In genomic region chr11:107267522-107267921, GRCm38 (mm10) we compare ENCODE assay signal across 13 mouse cellular contexts.
DNase-seq lines count a peak whose midpoint lies in the region; ATAC-seq and TF ChIP-seq lines count a peak whose summit lies in the region.
"Had no signal": no experiment of that assay in that cellular context is flagged by ENCODE, and none has a peak within 500 bp of the region (broad histone marks: within the 10 kb centered on the region; RNA-seq: fewer than 3 reads in every experiment).

No protein-coding gene starts in this region.

- peak; percentile 55 for TF ChIP-seq CTCF in stomach, postnatal 0 days (IDR thresholded peaks at IDR 0.05; ENCODE audit: low read depth)

- H3K27ac ChIP-seq in liver, embryonic 11.5 days (ENCODE audit: low read depth, low read length), result no peak overlapping the region
- no peak overlapping the region for H3K27ac ChIP-seq in stomach, postnatal 0 days (replicated peaks)
- H3K27ac ChIP-seq: embryonic facial prominence, embryonic 13.5 days; heart, embryonic 10.5 days; hindbrain, embryonic 10.5 days had no signal

- H3K36me3 ChIP-seq in liver, embryonic 11.5 days (ENCODE audit: control insufficient read depth, insufficient read depth, low read length), result peaks cover 3% of the 10 kb centered on the region; the same call in 1 of the 2 replicates
- no peaks in the 10 kb centered on the region for H3K36me3 ChIP-seq in stomach, postnatal 0 days (ENCODE audit: control insufficient read depth, insufficient read depth, low read length)
- H3K36me3 ChIP-seq: heart, embryonic 10.5 days had no signal

- no peaks in the 10 kb centered on the region for H3K27me3 ChIP-seq in liver, embryonic 11.5 days (replicated peaks; ENCODE audit: control insufficient read depth, insufficient read depth, low read length)
- H3K27me3 ChIP-seq in stomach, postnatal 0 days (ENCODE audit: control insufficient read depth, insufficient read depth, low read length), result no peaks in the 10 kb centered on the region
- H3K27me3 ChIP-seq: embryonic facial prominence, embryonic 13.5 days had no signal

- H3K4me1 ChIP-seq in liver, embryonic 11.5 days (replicated peaks; ENCODE audit: control insufficient read depth, insufficient read depth, low read length), result no peaks in the 10 kb centered on the region
- H3K4me1 ChIP-seq in stomach, postnatal 0 days (replicated peaks; ENCODE audit: control insufficient read depth, insufficient read depth), result no peaks in the 10 kb centered on the region; the same call in 1 of the 2 replicates

- no peak overlapping the region for H3K4me3 ChIP-seq in liver, embryonic 11.5 days (ENCODE audit: low read depth, low read length)
- H3K4me3 ChIP-seq in stomach, postnatal 0 days (ENCODE audit: low read depth, low read length), result no peak overlapping the region
- H3K4me3 ChIP-seq: embryonic facial prominence, embryonic 13.5 days; heart, embryonic 10.5 days; hindbrain, embryonic 10.5 days had no signal

- no peak overlapping the region for H3K9ac ChIP-seq in liver, embryonic 11.5 days (ENCODE audit: low read depth, low read length)
- H3K9ac ChIP-seq in stomach, postnatal 0 days (ENCODE audit: low read length), result no peak overlapping the region
- H3K9ac ChIP-seq: embryonic facial prominence, embryonic 13.5 days had no signal

- H3K9me3 ChIP-seq in liver, embryonic 11.5 days (ENCODE audit: control insufficient read depth, low read length), result peaks cover 6% of the 10 kb centered on the region; the same call in 1 of the 2 replicates
- H3K9me3 ChIP-seq in stomach, postnatal 0 days (ENCODE audit: control insufficient read depth, low read length), result no peaks in the 10 kb centered on the region
- H3K9me3 ChIP-seq: heart, embryonic 10.5 days had no signal

- H3K4me2 ChIP-seq in liver, embryonic 11.5 days, result no peak overlapping the region
- H3K4me2 ChIP-seq in stomach, postnatal 0 days (replicated peaks; ENCODE audit: low read depth), result no peak overlapping the region
- H3K4me2 ChIP-seq: embryonic facial prominence, embryonic 13.5 days had no signal

- 95% methylated on average over 3 of the region's 3 CpGs for WGBS in liver, embryonic 11.5 days
- WGBS in stomach, postnatal 0 days, result 99% methylated on average over 3 of the region's 3 CpGs

- no peak for TF ChIP-seq EP300 in stomach, postnatal 0 days (optimal IDR thresholded peaks at IDR 0.05)

- DNase-seq in liver, result peak; percentile 22
- no peak for DNase-seq in liver, embryonic 11.5 days (ENCODE audit: low spot score)
- peak; percentile 39 for DNase-seq in CD4-positive helper T cell, adult 2 months (ENCODE audit: low read depth, low spot score)
- peak; percentile 13 for DNase-seq in MEL-GATA-1-ER (ENCODE audit: extremely low read depth, low read depth)
- no peak for DNase-seq in stomach, postnatal 0 days (ENCODE audit: low spot score)
- no peak for DNase-seq in layer of hippocampus, adult 11-12 months (ENCODE audit: low spot score)
- DNase-seq in heart, adult 11 months, result no peak
- DNase-seq: cerebellum, adult 9-10 months; left cerebral cortex, postnatal 4 days; lung, postnatal 10 days had no signal

- ATAC-seq in liver, embryonic 11.5 days (replicated peaks; ENCODE audit: low FRiP score), result no peak
- no peak for ATAC-seq in stomach, postnatal 0 days (ENCODE audit: low FRiP score, low TSS enrichment)

Comparison
In these comparisons a context has a peak if more than half of its experiments do, and no peak if none do; other contexts are left out.
1. DNase-seq: peak in liver (single experiment), CD4-positive helper T cell, adult 2 months (single experiment) and MEL-GATA-1-ER (single experiment); none in liver, embryonic 11.5 days (single experiment), stomach, postnatal 0 days (single experiment), layer of hippocampus, adult 11-12 months (single experiment) and heart, adult 11 months (single experiment).